Mouse (Mus musculus): ENCODE data around the gene Slc25a43. TPM values are rescaled to one million over a fixed set of nuclear protein-coding genes. Genes with fewer than 3 reads are reported as not detected.

Gene Slc25a43
- total and polyA plus RNA-seq, 3 experiments, result 1.2 to 1.7 (median 1.5) TPM

GRCm38 (mm10) chrX:36752586-36752985 is 9.1 kb downstream of the Slc25a43 start:
- Histone ChIP-seq H3K9ac (ENCODE audit: insufficient read depth, low read depth) (no peak overlapping the region), H3K4me3 (replicated peaks in 1 of 3; ENCODE audit: low read depth in 2 of 3, low read length in 2 of 3, poor library complexity in 1 of 3) (no peak overlapping the region), H3K27ac (ENCODE audit: insufficient read depth, low read depth) (no peak overlapping the region), H3K9me3 (replicated peaks; ENCODE audit: low read length) (no peaks in the 10 kb centered on the region), H3K4me2 (ENCODE audit: insufficient read depth, low read depth, poor library complexity, severe bottlenecking) (no peak overlapping the region), H3K27me3 (replicated peaks) (no peaks in the 10 kb centered on the region), H3K36me3 (replicated peaks in 1 of 2; ENCODE audit: control insufficient read depth in 1 of 2, insufficient read depth in 1 of 2, low read length in 1 of 2) (no peaks in the 10 kb centered on the region), H3K79me2 (replicated peaks; ENCODE audit: control insufficient read depth, extremely low read depth, insufficient read depth, poor library complexity, severe bottlenecking) (no peaks in the 10 kb centered on the region), H3K4me1 (ENCODE audit: control insufficient read depth in 1 of 2, insufficient read depth in 2 of 2) (peaks cover 0 to 8% of the 10 kb centered on the region in 2 experiments; a peak in 1 of 4 replicates)
- no peak for DNase-seq (ENCODE audit: extremely low read depth)
- in situ Hi-C loops (cut with MboI; ENCODE audit: low pct_ligation_motif_present, low pct_unique_long_range_greater_than_20kb, low sequenced_read_pairs), result loop anchor here (25.0 kb wide), 1 partner anchor 160 kb away; the partner anchor contains the start of gene Nkrf
- dilution Hi-C loops (cut with MboI; ENCODE audit: extremely low pct_ligation_motif_present, extremely low pct_unique_long_range_greater_than_20kb, low sequenced_read_pairs), result no loop called here
- TF ChIP-seq PAX5 (IDR thresholded peaks at IDR 0.05; ENCODE audit: low read length) (no peak), NELFE (IDR thresholded peaks at IDR 0.05; ENCODE audit: low read depth, low read length) (no peak), MAZ (IDR thresholded peaks at IDR 0.05; ENCODE audit: low read depth, low read length) (no peak)

GRCm38 (mm10) chrX:36757796-36758472 is 14.5 kb downstream of the Slc25a43 start:
- H3K79me2 ChIP-seq (replicated peaks; ENCODE audit: control insufficient read depth, extremely low read depth, insufficient read depth, poor library complexity, severe bottlenecking), result no peaks in the 10 kb centered on the region
- H3K9ac ChIP-seq (ENCODE audit: insufficient read depth, low read depth), result peak overlapping the region; percentile 48; the same call in 1 of the 2 replicates
- H3K9me3 ChIP-seq (replicated peaks; ENCODE audit: low read length), result no peaks in the 10 kb centered on the region
- H3K27me3 ChIP-seq (replicated peaks), result no peaks in the 10 kb centered on the region
- in situ Hi-C loops (cut with MboI; ENCODE audit: low pct_ligation_motif_present, low pct_unique_long_range_greater_than_20kb, low sequenced_read_pairs) (loop anchor here (25.0 kb wide), 1 partner anchor 154 kb away; the partner anchor contains the start of gene Nkrf), dilution Hi-C loops (cut with MboI; ENCODE audit: extremely low pct_ligation_motif_present, extremely low pct_unique_long_range_greater_than_20kb, low sequenced_read_pairs) (no loop called here)
- H3K27ac ChIP-seq (ENCODE audit: insufficient read depth, low read depth), result peak overlapping the region; percentile 79
- no peaks in the 10 kb centered on the region for H3K36me3 ChIP-seq (replicated peaks in 1 of 2; ENCODE audit: control insufficient read depth in 1 of 2, insufficient read depth in 1 of 2, low read length in 1 of 2)
- peak overlapping the region; percentile 82 for H3K4me2 ChIP-seq (ENCODE audit: insufficient read depth, low read depth, poor library complexity, severe bottlenecking)
- H3K4me3 ChIP-seq (replicated peaks in 1 of 3; ENCODE audit: low read depth in 2 of 3, low read length in 2 of 3, poor library complexity in 1 of 3), result no peak overlapping the region
- H3K4me1 ChIP-seq (ENCODE audit: control insufficient read depth in 1 of 2, insufficient read depth in 2 of 2), result peaks cover 4 to 33% of the 10 kb centered on the region in 2 experiments; a peak in 2 of 4 replicates
- TF ChIP-seq CHD2 (IDR thresholded peaks at IDR 0.05; ENCODE audit: low read length) (peak; percentile 19; the same call in 1 of the 2 replicates), USF2 (conservative IDR thresholded peaks at IDR 0.05; ENCODE audit: low read depth, low read length) (no peak), IRF4 (IDR thresholded peaks at IDR 0.05; ENCODE audit: low read depth, low read length) (0 out of 2 replicates have a peak, but pooled peaks have one; percentile 11), ETS1 (conservative IDR thresholded peaks at IDR 0.05; ENCODE audit: low read depth, low read length) (no peak), TBP (conservative IDR thresholded peaks at IDR 0.05; ENCODE audit: low read depth, low read length) (0 out of 2 replicates have a peak, but pooled peaks have one; percentile 19)
- peak; percentile 65 for DNase-seq (ENCODE audit: extremely low read depth)

GRCm38 (mm10) chrX:36758566-36758965 is 15.1 kb downstream of the Slc25a43 start:
- H3K27ac ChIP-seq (ENCODE audit: insufficient read depth, low read depth), result peak overlapping the region; percentile 79
- dilution Hi-C loops (cut with MboI; ENCODE audit: extremely low pct_ligation_motif_present, extremely low pct_unique_long_range_greater_than_20kb, low sequenced_read_pairs), result no loop called here
- in situ Hi-C loops (cut with MboI; ENCODE audit: low pct_ligation_motif_present, low pct_unique_long_range_greater_than_20kb, low sequenced_read_pairs), result loop anchor here (25.0 kb wide), 1 partner anchor 154 kb away; the partner anchor contains the start of gene Nkrf
- H3K79me2 ChIP-seq (replicated peaks; ENCODE audit: control insufficient read depth, extremely low read depth, insufficient read depth, poor library complexity, severe bottlenecking), result no peaks in the 10 kb centered on the region
- peak overlapping the region; percentile 48; the same call in 1 of the 2 replicates for H3K9ac ChIP-seq (ENCODE audit: insufficient read depth, low read depth)
- H3K4me3 ChIP-seq (replicated peaks in 1 of 3; ENCODE audit: low read depth in 2 of 3, low read length in 2 of 3, poor library complexity in 1 of 3), result peak overlapping the region in 1 of 3 experiments; percentile 32
- peaks cover 4 to 33% of the 10 kb centered on the region in 2 experiments; a peak in 2 of 4 replicates for H3K4me1 ChIP-seq (ENCODE audit: control insufficient read depth in 1 of 2, insufficient read depth in 2 of 2)
- no peaks in the 10 kb centered on the region for H3K9me3 ChIP-seq (replicated peaks; ENCODE audit: low read length)
- DNase-seq (ENCODE audit: extremely low read depth), result peak; percentile 77
- H3K4me2 ChIP-seq (ENCODE audit: insufficient read depth, low read depth, poor library complexity, severe bottlenecking), result peak overlapping the region; percentile 82
- no peaks in the 10 kb centered on the region for H3K27me3 ChIP-seq (replicated peaks)
- H3K36me3 ChIP-seq (replicated peaks in 1 of 2; ENCODE audit: control insufficient read depth in 1 of 2, insufficient read depth in 1 of 2, low read length in 1 of 2), result no peaks in the 10 kb centered on the region
- no peak for TF ChIP-seq ZC3H11A (IDR thresholded peaks at IDR 0.05; ENCODE audit: low read depth, low read length)
- TF ChIP-seq CTCF (conservative IDR thresholded peaks at IDR 0.05 in 1 of 2, IDR thresholded peaks at IDR 0.05 in 1 of 2; ENCODE audit: low read depth in 2 of 2, low read length in 2 of 2), result no peak
- TF ChIP-seq EP300 (IDR thresholded peaks at IDR 0.05; ENCODE audit: low read length), result peak; percentile 84
- TF ChIP-seq SMC3 (IDR thresholded peaks at IDR 0.05; ENCODE audit: low read depth, low read length), result no peak
- no peak for TF ChIP-seq GABPA (IDR thresholded peaks at IDR 0.05; ENCODE audit: insufficient replicate concordance, low read depth, low read length)
- TF ChIP-seq USF2 (conservative IDR thresholded peaks at IDR 0.05; ENCODE audit: low read depth, low read length), result no peak
- TF ChIP-seq CHD1 (IDR thresholded peaks at IDR 0.05; ENCODE audit: low read depth, low read length), result no peak
- TF ChIP-seq MYC (IDR thresholded peaks at IDR 0.05; ENCODE audit: low read depth, low read length), result 0 out of 2 replicates have a peak, but pooled peaks have one; percentile 34
- TF ChIP-seq NRF1 (IDR thresholded peaks at IDR 0.05; ENCODE audit: low read depth, low read length), result no peak
- TF ChIP-seq TCF12 (IDR thresholded peaks at IDR 0.05; ENCODE audit: low read depth, low read length), result 0 out of 2 replicates have a peak, but pooled peaks have one; percentile 33
- TF ChIP-seq MEF2A (IDR thresholded peaks at IDR 0.05; ENCODE audit: borderline replicate concordance, low read depth, low read length), result peak; percentile 16; the same call in 1 of the 2 replicates
- TF ChIP-seq ZMIZ1 (IDR thresholded peaks at IDR 0.05; ENCODE audit: low read depth, low read length), result no peak
- TF ChIP-seq E2F4 (IDR thresholded peaks at IDR 0.05; ENCODE audit: insufficient replicate concordance, low read depth, low read length), result no peak
- no peak for TF ChIP-seq NELFE (IDR thresholded peaks at IDR 0.05; ENCODE audit: low read depth, low read length)
- no peak for TF ChIP-seq RCOR1 (conservative IDR thresholded peaks at IDR 0.05; ENCODE audit: low read depth, low read length)
- TF ChIP-seq MAX (IDR thresholded peaks at IDR 0.05; ENCODE audit: low read length), result peak; percentile 44; the same call in 1 of the 2 replicates
- TF ChIP-seq MAZ (IDR thresholded peaks at IDR 0.05; ENCODE audit: low read depth, low read length), result 0 out of 2 replicates have a peak, but pooled peaks have one; percentile 20
- peak; percentile 51; the same call in 1 of the 2 replicates for TF ChIP-seq MXI1 (IDR thresholded peaks at IDR 0.05; ENCODE audit: low read depth, low read length)
- TF ChIP-seq PAX5 (IDR thresholded peaks at IDR 0.05; ENCODE audit: low read length), result no peak
